Comparison of ENCODE assay signal across 26 mouse cellular contexts in the genomic region with DNA sequence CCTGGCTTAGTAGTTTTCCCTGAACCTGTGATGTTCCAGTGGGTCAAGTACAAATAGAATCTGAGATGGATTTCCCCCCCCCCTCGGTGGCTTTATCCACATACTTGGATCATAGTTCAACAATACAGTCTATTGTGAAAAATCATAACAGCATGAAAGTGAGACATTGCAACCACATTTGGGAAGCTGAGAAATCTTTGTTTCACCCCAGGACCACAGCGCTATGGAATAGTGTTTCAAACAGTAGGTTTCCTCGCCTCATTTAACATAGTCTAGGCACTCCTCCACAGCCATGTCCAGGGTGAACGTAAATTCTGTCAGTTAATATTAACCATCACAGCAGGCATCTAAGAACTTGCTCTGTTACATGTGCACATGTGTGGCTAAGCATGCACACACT. TPM values are rescaled to one million over a fixed set of nuclear protein-coding genes. Genes with fewer than 3 reads are reported as not detected.
A peak's percentile ranks its signal among the peaks of the same experiment; 100 is the strongest.
DNase-seq lines count a peak whose midpoint lies in the region; ATAC-seq and TF ChIP-seq lines count a peak whose summit lies in the region.
"Had no signal": no experiment of that assay in that cellular context is flagged by ENCODE, and none has a peak within 500 bp of the region (broad histone marks: within the 10 kb centered on the region; RNA-seq: fewer than 3 reads in every experiment).

No protein-coding gene starts in this region.

- no peaks in the 10 kb centered on the region; the same call in none of the 2 replicates for H3K36me3 ChIP-seq in kidney, adult 2 months (ENCODE audit: control insufficient read depth, insufficient read depth, low read length)
- peaks cover 23% of the 10 kb centered on the region for H3K36me3 ChIP-seq in kidney, embryonic 16.5 days (ENCODE audit: insufficient read depth, low read length)
- H3K36me3 ChIP-seq in neural tube, embryonic 13.5 days, result peaks cover 44% of the 10 kb centered on the region

- no peak overlapping the region for H3K4me2 ChIP-seq in kidney, embryonic 16.5 days (replicated peaks; ENCODE audit: low read depth, low read length)
- H3K4me2 ChIP-seq in neural tube, embryonic 13.5 days, result no peak overlapping the region
- H3K4me2 ChIP-seq: embryonic facial prominence, embryonic 12.5 days; embryonic facial prominence, embryonic 15.5 days; heart, embryonic 11.5 days; hindbrain, embryonic 12.5 days; hindbrain, embryonic 15.5 days had no signal

- 0 out of 2 replicates have a peak, but pooled peaks cover 2% of the 10 kb centered on the region for H3K4me1 ChIP-seq in kidney, adult 2 months (ENCODE audit: control insufficient read depth, insufficient read depth, low read length)
- peaks cover 31% of the 10 kb centered on the region for H3K4me1 ChIP-seq in kidney, embryonic 16.5 days (ENCODE audit: insufficient read depth, low read length)
- peaks cover 34% of the 10 kb centered on the region for H3K4me1 ChIP-seq in neural tube, embryonic 13.5 days (replicated peaks)

- CTCF ChIA-PET in Patski (lab: Charles Lee), result interaction anchor here (1.3 to 4.2 kb wide), 3 partner anchors 9 to 30 kb away, joined by 3 to 14 read pairs (median 4); a partner anchor contains a TSS

- peaks cover 3% of the 10 kb centered on the region; the same call in 1 of the 2 replicates for H3K9me3 ChIP-seq in kidney, embryonic 16.5 days (ENCODE audit: low read length)
- H3K9me3 ChIP-seq in neural tube, embryonic 13.5 days, result no peaks in the 10 kb centered on the region
- H3K9me3 ChIP-seq: embryonic facial prominence, embryonic 15.5 days; G1E; hindbrain, embryonic 15.5 days had no signal

- no peak for TF ChIP-seq CTCF in kidney, adult 2 months (conservative IDR thresholded peaks at IDR 0.05; ENCODE audit: insufficient read depth, insufficient read length, low read depth, low read length)
- TF ChIP-seq CTCF in Patski (IDR thresholded peaks at IDR 0.05), result no peak

- H3K4me3 ChIP-seq in kidney, adult 2 months (ENCODE audit: insufficient read depth, low read depth, low read length), result no peak overlapping the region
- no peak overlapping the region for H3K4me3 ChIP-seq in kidney, embryonic 16.5 days (ENCODE audit: low read length)
- no peak overlapping the region for H3K4me3 ChIP-seq in neural tube, embryonic 13.5 days
- H3K4me3 ChIP-seq: embryonic facial prominence, embryonic 12.5 days; embryonic facial prominence, embryonic 15.5 days; gastrocnemius, adult 2 months; hindbrain, embryonic 12.5 days; hindbrain, embryonic 15.5 days had no signal

- H3K9ac ChIP-seq in kidney, embryonic 16.5 days (replicated peaks; ENCODE audit: low read length), result no peak overlapping the region
- H3K9ac ChIP-seq in neural tube, embryonic 13.5 days, result no peak overlapping the region
- H3K9ac ChIP-seq: embryonic facial prominence, embryonic 12.5 days; embryonic facial prominence, embryonic 15.5 days; forebrain, postnatal 0 days; hindbrain, embryonic 15.5 days had no signal

- no peaks in the 10 kb centered on the region for H3K27me3 ChIP-seq in kidney, adult 2 months (replicated peaks; ENCODE audit: control insufficient read depth, insufficient read depth, low read length)
- H3K27me3 ChIP-seq in kidney, embryonic 16.5 days (ENCODE audit: insufficient read depth, low read length), result no peaks in the 10 kb centered on the region
- H3K27me3 ChIP-seq in neural tube, embryonic 13.5 days, result peaks cover 9% of the 10 kb centered on the region
- H3K27me3 ChIP-seq in Patski, result no peaks in the 10 kb centered on the region
- H3K27me3 ChIP-seq: CH12.LX; embryonic facial prominence, embryonic 15.5 days; hindbrain, embryonic 15.5 days had no signal

- no peak for TF ChIP-seq POLR2A in kidney, adult 2 months (IDR thresholded peaks at IDR 0.05; ENCODE audit: low read depth, low read length)

- H3K27ac ChIP-seq in kidney, adult 2 months (ENCODE audit: insufficient read depth, low read depth, low read length), result no peak overlapping the region
- peak overlapping the region; percentile 81 for H3K27ac ChIP-seq in kidney, embryonic 16.5 days (ENCODE audit: low read length)
- peak overlapping the region; percentile 23; the same call in 1 of the 2 replicates for H3K27ac ChIP-seq in neural tube, embryonic 13.5 days (replicated peaks)
- H3K27ac ChIP-seq: embryonic facial prominence, embryonic 12.5 days; embryonic facial prominence, embryonic 15.5 days; hindbrain, embryonic 12.5 days; hindbrain, embryonic 15.5 days had no signal

- in situ Hi-C loops in Patski (cut with MboI; ENCODE audit: low pct_unique_long_range_greater_than_20kb), result loop anchor here (5.0 kb wide), 1 partner anchor 120 kb away; no protein-coding TSS in a partner anchor

- DNase-seq in kidney, adult 2 months, result peak; percentile 32
- no peak for DNase-seq in kidney, postnatal 25 days
- DNase-seq in kidney, postnatal 36 days, result no peak
- DNase-seq in neural tube, embryonic 10.5 days (ENCODE audit: extremely low spot score, low spot score), result no peak
- peak; percentile 94 for DNase-seq in Patski (ENCODE audit: low read depth, low spot score)
- DNase-seq: adrenal gland, adult 8-10 months; B cell, adult 2 months; forebrain, postnatal 0 days; heart, adult 11 months had no signal

- WGBS in kidney, adult 2 months, result 36% methylated on average over 4 of the region's 4 CpGs
- WGBS in kidney, embryonic 16.5 days, result 36% methylated on average over 4 of the region's 4 CpGs
- 64% methylated on average over 4 of the region's 4 CpGs for WGBS in neural tube, embryonic 13.5 days

- peak; percentile 44 for ATAC-seq in kidney, embryonic 16.5 days (ENCODE audit: low FRiP score, low TSS enrichment)
- ATAC-seq in neural tube, embryonic 13.5 days (ENCODE audit: low read depth), result no peak
- peak; percentile 89 for ATAC-seq in Patski
- ATAC-seq: activated CD4-positive, CD25-positive, alpha-beta regulatory T cell, adult 4 months; forebrain, embryonic 14.5 days; forebrain, postnatal 0 days had no signal

- POLR2A ChIA-PET in Patski (lab: Charles Lee), result interaction anchor here (0.8 to 1.4 kb wide), 3 partner anchors 30 to 55 kb away, joined by 3 to 7 read pairs (median 4); a partner anchor contains a TSS

RNA-seq across cellular contexts. Expression of a gene that starts 6.6 kb away (rescaled TPM):
- 15.4 and 17.4 TPM in 2 replicates for polyA plus RNA-seq in kidney, adult 2 months (2012; rRNA removed)
- polyA plus RNA-seq in kidney, embryonic 16.5 days (2015; fragmentation: Nextera tagmentation; extraction: Ambion mirVana), result 7.2 and 7.8 TPM in 2 replicates
- polyA plus RNA-seq in neural tube, embryonic 13.5 days (2015; fragmentation: Nextera tagmentation; extraction: Ambion mirVana), result 20.9 and 21.2 TPM in 2 replicates
- 28.8 TPM for polyA plus RNA-seq in Patski (2021)

RNA-seq across cellular contexts. Expression of a gene that starts 8.8 kb away (rescaled TPM):
- polyA plus RNA-seq in kidney, adult 2 months (2012; rRNA removed), result not detected in 2 replicates
- 0.64 and 1.0 TPM in 2 replicates for polyA plus RNA-seq in kidney, embryonic 16.5 days (2015; fragmentation: Nextera tagmentation; extraction: Ambion mirVana)
- polyA plus RNA-seq in neural tube, embryonic 13.5 days (2015; fragmentation: Nextera tagmentation; extraction: Ambion mirVana), result not detected in 2 replicates
- polyA plus RNA-seq in Patski (2021), result 0.26 TPM
- polyA plus RNA-seq: activated CD4-positive, CD25-positive, alpha-beta regulatory T cell, adult 4 months; embryonic facial prominence, embryonic 12.5 days; forebrain, embryonic 11.5 days; forebrain, postnatal 0 days; frontal cortex, adult 2 months; G1E; heart, embryonic 11.5 days; heart, embryonic 14.5 days; heart, postnatal 0 days; hindbrain, embryonic 12.5 days had no signal

RNA-seq across cellular contexts. Expression of a gene that starts 9.0 kb away (rescaled TPM):
- polyA plus RNA-seq in kidney, adult 2 months (2012; rRNA removed), result 29.0 and 31.2 TPM in 2 replicates
- 159 and 164 TPM in 2 replicates for polyA plus RNA-seq in kidney, embryonic 16.5 days (2015; fragmentation: Nextera tagmentation; extraction: Ambion mirVana)
- polyA plus RNA-seq in neural tube, embryonic 13.5 days (2015; fragmentation: Nextera tagmentation; extraction: Ambion mirVana), result 66.3 and 79.2 TPM in 2 replicates
- polyA plus RNA-seq in Patski (2021), result 60.3 TPM

RNA-seq across cellular contexts. Expression of a gene that starts 24.8 kb away (rescaled TPM):
- polyA plus RNA-seq in kidney, adult 2 months (2012; rRNA removed), result not detected in 2 replicates
- polyA plus RNA-seq in kidney, embryonic 16.5 days (2015; fragmentation: Nextera tagmentation; extraction: Ambion mirVana), result 0.42 and 0.80 TPM in 2 replicates
- polyA plus RNA-seq in neural tube, embryonic 13.5 days (2015; fragmentation: Nextera tagmentation; extraction: Ambion mirVana), result 1.1 and 1.5 TPM in 2 replicates
- polyA plus RNA-seq in Patski (2021), result 0.21 TPM
- polyA plus RNA-seq: brain, embryonic 14.5 days; frontal cortex, adult 2 months; G1E had no signal

RNA-seq across cellular contexts. Expression of a gene that starts 30.3 kb away (rescaled TPM):
- 9.5 and 17.1 TPM in 2 replicates for polyA plus RNA-seq in kidney, adult 2 months (2012; rRNA removed)
- 60.5 and 67.6 TPM in 2 replicates for polyA plus RNA-seq in kidney, embryonic 16.5 days (2015; fragmentation: Nextera tagmentation; extraction: Ambion mirVana)
- polyA plus RNA-seq in neural tube, embryonic 13.5 days (2015; fragmentation: Nextera tagmentation; extraction: Ambion mirVana), result 243 and 251 TPM in 2 replicates
- polyA plus RNA-seq in Patski (2021), result 32.4 TPM
- polyA plus RNA-seq: activated CD4-positive, CD25-positive, alpha-beta regulatory T cell, adult 4 months had no signal

Comparison
In these comparisons a context has a peak if more than half of its experiments do, and no peak if none do; other contexts are left out.
1. DNase-seq: peak in kidney, adult 2 months (single experiment) and Patski (single experiment); none in kidney, postnatal 25 days (0 of 2), kidney, postnatal 36 days (0 of 2) and neural tube, embryonic 10.5 days (single experiment).